In the genomic region with DNA sequence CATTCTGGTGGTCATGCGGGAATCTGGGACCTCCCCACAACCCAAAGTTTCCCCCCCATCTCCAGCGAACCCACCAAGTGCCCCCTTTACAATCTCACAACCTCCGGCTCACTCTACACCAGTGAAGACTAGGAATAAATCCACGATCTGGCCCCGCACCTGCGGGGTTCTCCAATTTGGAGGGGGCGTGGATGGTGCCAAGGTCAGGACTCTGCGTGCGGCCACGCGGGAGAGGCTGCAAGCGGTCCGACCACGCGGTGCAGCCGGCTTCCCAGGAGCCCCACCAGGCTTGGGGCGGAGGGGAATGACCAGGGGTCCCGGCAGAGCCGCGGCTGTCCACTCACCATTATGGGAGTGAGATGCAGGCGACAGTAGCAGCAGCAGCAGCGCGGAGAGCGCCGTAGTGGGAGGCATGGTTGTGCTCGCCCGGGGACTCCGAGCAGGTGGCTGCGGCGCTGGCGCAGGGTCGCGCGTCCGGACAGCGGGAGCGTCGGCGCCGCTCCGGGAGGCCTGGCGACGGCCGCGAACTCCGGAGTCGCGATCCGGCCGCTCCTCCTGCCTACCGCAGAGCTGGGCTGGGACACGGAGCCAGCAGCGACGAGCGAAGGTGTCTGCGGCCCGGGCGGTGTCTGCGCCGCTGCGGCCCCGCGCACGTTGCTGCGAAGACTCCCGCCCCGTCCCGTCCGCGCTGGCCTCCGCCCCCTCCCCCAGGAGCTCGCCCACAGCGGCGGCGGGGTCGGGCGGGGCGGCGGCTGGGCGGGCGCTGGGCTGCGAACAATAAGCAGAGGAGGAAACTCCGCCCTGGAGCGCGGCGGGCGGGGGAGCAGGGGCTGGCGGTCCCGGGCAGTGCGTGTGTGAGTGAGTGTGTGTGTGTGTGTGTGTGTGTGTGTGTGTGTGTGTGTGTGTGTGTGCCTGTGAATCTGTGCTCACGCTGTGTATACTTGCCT, we compare ENCODE assay signal across 8 mouse cellular contexts. TPM values are rescaled to one million over a fixed set of nuclear protein-coding genes. Genes with fewer than 3 reads are reported as not detected.
DNase-seq lines count a peak whose midpoint lies in the region; ATAC-seq lines count a peak whose summit lies in the region.

Podxl (minus strand) TSS at position 747 of the 947 bp plus-strand sequence.

- H3K27me3 ChIP-seq in hindbrain, embryonic 15.5 days: no peaks in the 10 kb centered on the region

- peak within 1 kb of the TSS; percentile 57 for H3K4me3 ChIP-seq in hindbrain, embryonic 15.5 days

- H3K9ac ChIP-seq in hindbrain, embryonic 15.5 days: peak within 1 kb of the TSS; percentile 60

- peak; percentile 83 for DNase-seq in MN1 (ENCODE audit: low spot score)
- DNase-seq in cerebellum, adult 9-11 months: peak; percentile 18
- peak; percentile 27 to 44 for DNase-seq in gastrocnemius, adult 8-10 months (ENCODE audit: low spot score in 2 of 2)
- peak; percentile 37 to 40 for DNase-seq in left cerebral cortex, adult 8-10 months (ENCODE audit: low spot score in 2 of 2)
- peak; percentile 38 to 45 for DNase-seq in right cerebral cortex, adult 2 months (ENCODE audit: low spot score in 2 of 2)
- DNase-seq in urinary bladder, adult 2 months (ENCODE audit: low spot score): peak; percentile 66

- H3K4me1 ChIP-seq in hindbrain, embryonic 15.5 days (replicated peaks): peaks cover 49% of the 10 kb centered on the region

- H3K36me3 ChIP-seq in hindbrain, embryonic 15.5 days: no peaks in the 10 kb centered on the region

- peak within 1 kb of the TSS; percentile 58 for H3K27ac ChIP-seq in hindbrain, embryonic 15.5 days (replicated peaks)

- peak; percentile 87 for ATAC-seq in hindbrain, embryonic 15.5 days (ENCODE audit: low FRiP score, low read depth)
- peak; percentile 40; the same call in 1 of the 2 replicates for ATAC-seq in megakaryocyte, adult 5-6 weeks (ENCODE audit: poor library complexity, severe bottlenecking)

- H3K9me3 ChIP-seq in hindbrain, embryonic 15.5 days: no peaks in the 10 kb centered on the region

- under 1% methylated on average over 74 of the region's 91 CpGs for WGBS in hindbrain, embryonic 15.5 days

- H3K4me2 ChIP-seq in hindbrain, embryonic 15.5 days: peak within 1 kb of the TSS; percentile 73

RNA-seq across cellular contexts. Expression of gene Podxl, which starts in this region (rescaled TPM):
- 10 to 100 TPM; 16.1 to 22.2 (median 18.0) TPM for total RNA-seq in gastrocnemius, adult 8-10 months (2022)
- polyA plus RNA-seq in hindbrain, embryonic 15.5 days (2015; fragmentation: Nextera tagmentation; extraction: Ambion mirVana): 9.8 and 13.4 TPM in 2 replicates
- 10 to 100 TPM; 20.1 to 23.1 (median 21.0) TPM for total RNA-seq in left cerebral cortex, adult 8-10 months (2022)
- not detected in 2 replicates for total RNA-seq in megakaryocyte, adult 5-6 weeks (2015)
- not detected in 2 replicates for total RNA-seq in megakaryocyte, adult 5-6 weeks (2017)
- 23.1 and 32.5 TPM in 2 replicates for polyA plus RNA-seq in urinary bladder, adult 2 months (2012; rRNA removed)

Comparison
In these comparisons a context has a peak if more than half of its experiments do, and no peak if none do; other contexts are left out.
1. Peak in every context shown above with its lines: DNase-seq, ATAC-seq, H3K4me3 ChIP-seq and H3K27ac ChIP-seq.
2. RNA of gene Podxl (total RNA-seq): 20.1 to 23.1 TPM in left cerebral cortex, adult 8-10 months and 16.1 to 22.2 TPM in gastrocnemius, adult 8-10 months; not detected in megakaryocyte, adult 5-6 weeks; every median in the first group is over 10 times any median in the second.
3. Peak in ATAC-seq in megakaryocyte, adult 5-6 weeks; RNA of the gene not detected or under 1 TPM.
4. DNase-seq: peak in every context shown above with its lines; median percentile 83 in MN1; 66 in urinary bladder, adult 2 months; 42 in right cerebral cortex, adult 2 months; 38 in left cerebral cortex, adult 8-10 months; 36 in gastrocnemius, adult 8-10 months; 18 in cerebellum, adult 9-11 months.